Mouse (Mus musculus): ENCODE data around the gene Slc5a9.

The Slc5a9 gene

GRCm38 (mm10) chr4:111902775-111903174, at the start of gene Slc5a9:
Gene Slc5a9 (minus strand): TSS chr4:111902918.
- DNase-seq: peak; percentile 31

- no peak for DNase-seq
Observed at GRCm38 (mm10) chr4:111919092-111919491, 16.4 kb upstream of the Slc5a9 start, which contains the start of gene Skint8. Gene Skint8 (plus strand): TSS chr4:111919392.

- DNase-seq: peak; percentile 9
Observed at GRCm38 (mm10) chr4:111907926-111908325, 5.2 kb upstream of the Slc5a9 start.

- no peak for DNase-seq
Observed at GRCm38 (mm10) chr4:111901473-111901872, 1.2 kb downstream of the Slc5a9 start.

GRCm38 (mm10) chr4:111900491-111900890, 2.2 kb downstream of the Slc5a9 start:
- peak; percentile 30 for DNase-seq

- DNase-seq: peak; percentile 11
Observed at GRCm38 (mm10) chr4:111898566-111898965, 4.2 kb downstream of the Slc5a9 start.

DNA sequence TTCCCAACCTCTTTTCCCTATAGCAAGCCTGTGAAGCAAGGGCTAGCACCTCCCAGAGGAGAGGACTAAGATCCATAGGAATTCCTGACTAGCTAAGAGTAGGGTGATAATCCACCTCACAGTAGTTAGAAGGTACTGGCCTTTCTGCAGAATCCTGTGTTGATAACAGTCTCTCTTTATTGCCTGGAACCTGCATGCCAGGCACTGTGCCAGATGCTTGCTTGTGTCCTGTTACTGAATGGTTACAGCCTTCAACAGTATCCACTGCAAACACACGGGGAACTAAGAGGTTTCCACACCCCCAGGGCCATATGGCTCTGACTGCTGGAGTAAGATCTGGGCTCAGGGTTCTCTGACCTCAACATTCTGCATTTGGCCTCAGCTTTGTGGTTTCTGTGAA, 5.0 kb downstream of the Slc5a9 start:
- peak; percentile 81 for DNase-seq

DNA sequence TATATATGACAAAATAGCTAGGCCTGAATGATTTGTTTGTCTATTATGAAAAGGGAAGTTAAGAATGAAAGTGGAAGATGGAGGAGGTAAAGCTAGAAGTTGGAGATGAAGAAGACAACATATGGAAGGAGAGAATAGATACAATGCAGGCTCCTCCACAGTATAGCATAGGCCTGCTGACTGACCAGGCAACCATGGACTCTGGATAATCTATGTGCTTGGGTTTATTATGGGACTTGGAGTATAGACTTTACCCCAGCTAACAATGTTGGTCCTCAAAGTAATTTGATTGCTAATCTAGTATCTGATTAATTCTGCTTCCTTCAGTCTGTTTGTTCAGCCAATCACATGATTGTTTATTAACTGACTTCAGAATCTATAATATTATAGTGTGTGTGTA, 10.6 kb downstream of the Slc5a9 start:
- DNase-seq: no peak

DNA sequence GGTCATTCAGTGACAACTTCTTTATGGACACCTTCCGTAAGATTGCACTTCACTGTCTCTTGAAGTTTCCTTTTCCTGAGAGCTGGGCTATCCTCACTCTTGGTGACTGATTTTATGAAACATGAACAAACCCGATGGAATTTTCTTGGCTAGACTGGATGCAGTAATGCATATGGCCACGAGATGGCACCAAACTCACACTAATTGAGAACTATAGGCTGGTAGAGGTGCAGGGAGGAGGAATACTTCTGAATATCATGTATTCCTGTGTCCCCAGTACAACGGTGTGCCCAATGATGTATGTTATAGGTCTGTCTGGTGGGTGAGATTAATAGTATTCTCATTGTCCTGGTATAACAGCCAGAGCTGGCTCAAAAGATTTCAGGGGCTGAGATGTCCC, 16.1 kb downstream of the Slc5a9 start:
- DNase-seq: peak; percentile 93

DNA sequence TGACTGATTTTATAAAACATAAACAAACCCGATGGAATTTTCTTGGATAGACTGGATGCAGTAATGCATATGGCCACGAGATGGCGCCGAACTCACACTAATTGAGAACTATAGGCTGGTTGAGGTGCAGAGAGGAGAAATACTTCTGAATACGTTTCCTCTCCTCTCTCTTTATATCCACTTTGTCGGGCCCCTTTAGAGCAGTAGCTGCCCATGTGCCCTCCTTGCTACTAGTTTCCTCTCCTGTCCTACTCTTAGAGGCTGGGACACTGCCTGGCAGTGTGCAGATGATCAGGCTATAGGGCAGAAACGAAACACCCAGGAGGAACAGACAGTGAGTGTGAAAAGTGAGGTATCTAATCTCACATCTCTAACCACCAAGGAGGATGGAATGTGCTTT, 16.7 kb downstream of the Slc5a9 start:
- DNase-seq: peak; percentile 92

DNA sequence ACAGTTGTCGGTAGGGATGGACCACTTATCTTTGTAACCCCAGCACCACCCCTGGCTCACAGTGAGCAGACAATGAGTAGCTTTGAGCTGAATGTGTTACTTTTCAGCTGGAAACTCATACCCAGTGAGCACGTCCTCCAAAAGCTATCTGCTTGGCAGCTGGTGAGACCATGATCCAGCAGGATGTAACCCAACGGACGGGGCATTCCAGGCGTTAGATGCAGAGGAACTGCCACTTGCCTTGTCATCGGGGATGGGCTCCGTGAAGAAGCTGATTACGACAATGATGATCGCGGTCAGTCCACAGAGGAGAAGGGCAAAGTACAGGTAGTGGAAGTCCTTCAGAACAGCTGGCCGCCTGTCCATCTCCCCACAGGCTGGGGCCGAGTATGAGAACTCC, 19.2 kb downstream of the Slc5a9 start:
- peak; percentile 63 for DNase-seq

DNA sequence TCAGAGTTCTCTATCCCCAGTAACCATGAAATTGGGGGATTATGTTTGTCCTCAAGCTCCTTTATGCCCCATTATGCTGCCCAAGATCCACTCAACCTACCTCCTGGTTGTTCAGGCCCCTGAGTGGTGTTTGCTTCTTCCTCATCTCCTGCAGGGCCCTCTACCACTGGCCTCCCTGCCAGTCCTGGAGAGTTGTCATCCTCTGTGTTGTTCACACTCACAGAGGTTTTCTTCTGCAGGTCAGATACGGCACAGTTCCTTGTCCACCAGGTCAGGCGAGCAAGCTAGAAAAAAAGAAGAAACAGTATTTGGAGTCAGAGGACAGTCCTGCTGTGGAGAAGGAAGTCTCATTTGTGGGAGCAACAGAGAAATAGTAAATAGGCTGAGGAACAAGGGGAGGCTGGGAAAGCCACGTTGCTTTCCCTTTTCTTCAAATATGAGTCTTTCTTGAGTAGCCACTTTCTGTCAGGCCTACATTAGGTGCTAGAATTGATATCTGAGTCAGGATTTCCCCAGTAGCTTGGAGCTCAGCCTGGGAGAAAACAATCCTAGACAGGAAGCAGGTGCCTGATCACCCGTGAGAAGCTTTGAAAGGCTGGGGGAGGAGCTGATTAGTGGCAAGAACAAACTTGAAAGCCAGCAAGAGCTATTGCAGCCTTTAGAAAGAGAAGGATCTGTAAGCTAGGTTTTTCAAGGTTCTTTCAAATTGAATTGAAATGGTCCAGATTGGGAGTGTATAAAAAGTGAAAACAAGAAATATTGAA, 22.4 kb downstream of the Slc5a9 start:
- DNase-seq: peak; percentile 71

DNA sequence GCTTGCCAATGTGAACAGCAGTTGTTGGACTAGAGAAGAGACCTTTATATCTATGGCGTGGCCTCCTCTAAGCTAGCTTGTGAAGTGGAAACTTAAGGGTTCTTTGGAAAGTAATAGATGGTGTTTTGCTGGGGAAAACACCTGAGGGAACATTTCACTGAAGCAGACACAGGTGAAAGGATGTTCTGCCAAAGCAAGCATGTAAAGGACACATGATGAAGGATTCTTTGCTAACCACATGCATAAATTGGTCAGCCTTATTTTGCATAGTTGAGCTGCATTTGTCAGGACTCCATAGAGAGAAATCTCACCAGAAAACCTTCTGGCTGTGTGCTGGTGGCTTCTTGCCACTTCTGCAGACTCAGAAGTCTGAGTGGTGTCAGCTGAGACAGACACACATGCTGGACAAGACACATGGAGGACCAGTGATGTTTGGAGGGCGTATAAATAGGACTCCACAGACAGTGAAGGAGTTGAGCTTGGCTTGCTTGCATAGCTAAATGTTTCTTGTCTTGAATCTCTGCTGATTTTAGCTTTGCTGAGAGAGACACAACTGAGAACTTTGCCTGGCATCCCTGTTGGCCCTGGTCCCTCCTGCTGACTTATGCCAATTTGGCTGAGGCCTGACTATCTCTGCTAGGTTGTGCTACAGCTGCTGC, 34.8 kb downstream of the Slc5a9 start:
- peak; percentile 50 for DNase-seq

DNA sequence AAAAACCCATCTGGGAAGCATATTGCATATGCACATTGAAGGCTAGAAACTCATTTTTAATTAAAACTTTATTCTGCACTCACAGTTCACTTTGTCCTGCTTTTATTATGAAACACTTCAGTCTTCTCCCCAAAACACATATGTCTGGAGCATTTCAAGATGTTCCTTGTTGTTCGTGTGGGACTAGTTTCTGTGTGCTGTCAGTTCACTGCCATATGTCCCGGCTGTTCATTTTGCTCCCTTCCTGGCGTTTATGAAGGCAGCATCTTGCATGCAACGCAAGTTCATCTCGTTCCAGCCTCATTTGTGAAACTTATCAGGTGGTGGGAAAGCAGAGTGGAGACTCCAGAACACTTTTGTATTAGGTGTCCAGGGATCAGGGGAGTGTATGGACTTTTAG, 36.0 kb downstream of the Slc5a9 start:
- no peak for DNase-seq

- no peak for DNase-seq
Observed at GRCm38 (mm10) chr4:111852626-111853025, 50.1 kb downstream of the Slc5a9 start.

DNA sequence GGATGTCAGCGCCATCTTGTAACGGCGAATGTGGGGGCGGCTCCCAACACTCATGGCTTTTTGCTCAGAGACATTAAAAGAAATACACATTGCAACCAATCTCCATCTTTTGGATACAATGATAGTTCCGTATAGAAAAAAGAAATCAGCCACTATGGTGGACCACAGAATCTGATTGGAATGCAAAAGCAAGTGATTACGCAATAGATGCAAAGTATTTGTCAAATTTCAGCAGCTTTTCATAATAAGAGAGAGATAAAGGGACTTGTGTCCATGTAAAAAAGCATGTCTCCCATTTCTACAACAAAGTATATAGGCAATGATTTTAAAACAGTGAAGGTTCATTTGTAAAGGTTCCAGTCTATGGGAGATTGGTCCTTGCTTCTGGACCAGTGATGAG, 63.8 kb downstream of the Slc5a9 start:
- no peak for DNase-seq
